Mouse (Mus musculus) lung, adult 18-20 months (tissue): Measurements from ENCODE around the gene Pnp.
"Not testable (repeated sequence)": the region's sequence is repeated elsewhere in the genome, so short reads cannot be mapped to it uniquely, and the experiment has no call there.

Source experiments
- DNase-seq, 2 experiments: peaks; one replicate each; pipeline ENCODE4 v3.0.0; 2022; ENCODE audit warnings: mixed read lengths in 2 of 2

Pnp gene

DNA sequence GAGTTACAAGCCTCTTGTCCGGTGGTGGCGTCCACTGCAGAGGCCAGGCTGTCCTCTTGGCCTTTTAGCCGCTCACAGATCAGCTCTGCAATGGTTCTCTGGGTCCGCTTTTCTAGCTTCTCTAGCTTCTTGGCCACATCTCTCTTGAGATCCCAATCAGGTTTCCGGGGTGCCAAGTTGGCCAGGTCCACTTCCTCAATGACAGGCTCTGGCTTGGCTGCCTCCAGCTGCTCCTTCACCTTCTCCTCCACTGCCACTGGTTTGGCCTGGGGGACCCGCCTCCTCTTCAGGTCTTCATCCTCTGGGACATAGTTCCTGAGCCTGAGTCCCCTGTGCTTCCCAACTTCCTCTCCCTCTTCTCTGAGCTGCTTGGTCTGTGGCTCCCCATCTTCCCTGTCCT lies 47.6 kb downstream of the Pnp start:
- not testable (repeated sequence) for DNase-seq

DNA sequence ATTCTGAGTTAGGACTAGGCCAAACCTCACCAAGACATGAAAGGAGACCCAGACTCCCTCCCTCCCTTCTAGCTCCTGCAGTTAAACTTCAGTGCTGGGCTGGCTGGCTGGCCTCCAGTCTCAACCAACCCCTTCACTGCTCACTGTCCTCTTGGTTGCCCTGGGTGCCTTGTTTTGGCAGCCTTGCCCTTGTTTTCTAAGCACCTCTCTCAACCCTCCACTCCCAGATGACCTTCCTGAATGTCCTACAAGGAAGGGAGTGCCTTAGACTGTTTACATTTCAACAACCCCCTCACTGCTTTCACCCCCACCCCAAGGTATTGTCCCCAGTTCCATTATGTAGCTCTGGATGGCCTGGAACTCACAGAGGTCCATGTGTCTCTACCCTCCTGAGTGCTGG lies 48.7 kb downstream of the Pnp start:
- DNase-seq = no peak

DNA sequence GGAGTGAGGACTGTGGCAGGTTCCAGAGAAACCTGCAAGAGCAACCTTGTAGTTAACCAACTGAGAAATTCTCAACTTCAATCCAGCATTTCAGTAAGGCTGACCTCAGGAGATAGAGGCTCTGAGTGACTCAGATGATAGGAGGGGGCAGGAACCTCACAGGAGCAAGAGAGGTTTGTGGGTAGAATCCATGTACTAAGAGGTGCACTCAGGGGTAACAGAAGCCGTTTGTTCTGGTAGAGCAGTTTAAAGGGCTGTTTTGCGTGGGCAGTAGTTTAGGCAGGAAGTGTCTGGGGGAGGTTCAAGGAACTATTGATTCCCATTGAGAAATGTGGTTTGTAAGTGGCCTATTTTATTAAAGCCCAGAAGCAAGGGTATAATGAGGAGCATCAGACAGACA lies 50.3 kb downstream of the Pnp start:
- DNase-seq = no peak

DNA sequence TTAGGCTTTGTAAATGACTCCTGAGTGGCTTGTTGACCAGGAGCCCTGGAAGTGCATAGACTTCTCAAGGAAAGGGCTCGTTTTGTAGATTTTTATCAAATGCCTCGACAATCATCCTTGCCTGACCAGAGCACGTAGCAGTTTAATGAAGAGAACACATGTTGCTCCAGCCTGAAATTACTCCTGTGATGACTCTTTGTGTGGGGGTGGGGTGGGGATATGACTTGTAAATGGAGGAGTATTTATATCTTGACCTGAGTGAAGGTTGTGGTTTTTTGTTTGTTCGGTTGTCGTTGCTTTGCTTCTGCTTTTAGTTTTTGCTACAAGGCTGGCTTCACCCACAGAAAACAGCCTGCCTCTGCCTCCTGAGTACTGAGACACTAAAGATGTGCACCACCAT lies 51.0 kb downstream of the Pnp start:
- DNase-seq = no peak

DNA sequence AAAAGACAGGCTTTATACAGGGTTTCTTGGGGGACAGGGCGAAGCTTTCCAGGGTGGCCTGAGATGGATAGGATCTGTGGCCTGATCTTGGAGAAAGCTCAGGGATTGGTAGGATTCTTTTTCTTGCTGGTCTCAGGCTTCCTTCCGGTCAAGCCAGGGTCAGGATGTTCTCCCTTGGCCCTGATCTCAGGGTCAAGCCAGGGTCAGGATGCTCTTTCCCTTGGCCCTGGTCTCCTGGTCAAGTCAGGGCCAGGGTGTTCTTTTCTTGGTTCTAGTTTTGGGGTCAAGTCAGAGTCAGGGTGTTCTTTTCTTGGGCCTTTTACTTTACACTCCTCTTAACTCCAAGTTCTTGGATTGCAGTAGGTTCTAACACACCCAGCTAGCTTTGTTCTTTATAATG lies 56.8 kb downstream of the Pnp start:
- DNase-seq = peak; percentile 12 to 33

DNA sequence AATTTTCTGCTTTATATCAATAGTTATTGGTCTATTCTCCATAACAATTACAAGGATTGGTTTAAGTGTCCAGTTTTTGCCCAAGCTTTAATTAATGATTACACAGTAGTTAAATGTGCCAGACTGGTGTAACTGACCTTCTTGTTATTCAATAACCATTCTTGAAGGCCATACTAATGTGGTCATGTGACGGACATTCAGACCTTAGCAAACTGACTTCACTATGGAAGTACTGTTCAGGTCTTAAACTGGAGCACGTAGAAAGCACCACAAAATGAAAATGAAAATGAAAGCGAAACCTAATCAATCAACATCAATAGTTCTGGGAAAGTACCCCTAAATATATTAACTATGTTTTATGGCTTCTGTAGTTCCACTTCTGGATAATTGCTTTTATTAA lies 60.2 kb downstream of the Pnp start:
- DNase-seq = no peak

DNA sequence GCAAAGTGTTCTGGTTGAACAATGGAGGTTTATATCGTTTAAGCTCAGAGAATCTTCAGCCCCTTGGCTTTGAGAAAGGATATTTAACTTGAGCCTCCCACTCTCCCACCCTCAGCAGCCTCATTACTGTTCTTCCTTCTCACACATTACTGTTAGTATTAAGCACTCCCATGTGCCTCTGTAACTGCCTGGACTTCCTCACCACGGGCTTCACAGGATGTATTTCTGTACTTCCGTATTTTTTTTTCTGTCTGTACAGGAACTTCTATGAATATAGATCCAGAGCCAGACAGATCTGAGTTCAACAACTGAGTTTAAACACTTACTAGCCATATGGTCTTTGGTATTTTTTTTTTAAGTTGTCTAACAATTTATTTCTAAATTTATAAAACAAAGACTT lies 66.2 kb downstream of the Pnp start:
- DNase-seq = no peak

DNA sequence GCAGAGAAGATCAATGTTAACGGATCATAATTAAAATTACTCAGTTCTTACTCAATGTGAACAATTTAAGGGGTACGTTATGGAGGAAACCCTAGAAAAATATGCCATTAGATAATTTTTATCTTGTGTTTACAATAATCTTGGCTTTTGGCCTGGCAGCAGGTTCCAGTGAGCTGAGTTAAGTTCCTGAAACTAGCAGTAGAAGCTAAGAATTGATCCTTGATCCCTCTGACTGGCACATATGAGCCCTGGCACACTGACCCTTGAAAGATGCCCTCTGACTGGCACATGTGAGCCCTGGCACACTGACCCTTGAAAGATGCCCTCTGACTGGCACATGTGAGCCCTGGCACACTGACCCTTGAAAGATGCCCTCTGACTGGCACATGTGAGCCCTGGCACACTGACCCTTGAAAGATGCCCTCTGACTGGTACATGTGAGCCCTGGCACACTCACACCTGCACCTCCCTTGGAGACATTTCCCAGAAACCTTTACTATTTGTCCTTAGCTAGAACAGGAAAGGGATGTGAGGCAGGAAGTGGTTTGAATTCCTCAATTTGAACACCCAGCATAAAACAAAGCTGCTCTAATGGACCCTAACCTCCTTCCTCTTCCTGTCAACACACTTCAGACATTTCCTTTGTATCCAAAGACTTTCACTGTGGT lies 67.3 kb downstream of the Pnp start:
- peak in 1 of 2 experiments; percentile 22 for DNase-seq

DNA sequence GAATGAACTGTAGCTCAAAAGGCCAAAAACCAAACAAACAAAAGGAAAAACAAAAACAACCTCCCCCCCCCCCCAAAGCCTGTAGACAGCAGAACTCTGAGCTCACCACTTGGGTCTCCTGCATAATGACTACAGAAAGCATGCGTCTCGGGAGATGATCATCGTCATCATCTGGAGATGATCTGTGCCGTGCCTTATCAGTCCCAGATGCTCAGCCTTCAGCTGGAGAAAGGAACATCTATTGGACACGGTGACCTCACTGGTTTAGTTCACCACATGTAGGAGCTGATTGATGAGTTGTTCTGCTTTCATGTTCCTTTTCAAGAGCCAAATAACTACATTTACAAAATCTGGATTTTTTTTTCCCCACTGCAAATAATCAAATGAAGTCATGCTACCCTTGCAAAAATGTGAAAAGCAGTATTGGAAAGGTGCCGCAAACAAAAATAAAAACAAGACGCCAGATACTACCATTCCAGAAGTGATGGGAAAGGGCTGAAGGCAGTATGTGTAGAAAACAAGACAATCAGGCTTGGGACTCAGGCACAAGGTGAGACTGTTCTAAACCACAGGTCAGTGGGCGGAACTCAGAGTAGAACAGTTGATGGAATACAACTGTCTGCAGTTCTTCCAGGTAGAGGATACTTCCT lies 76.4 kb downstream of the Pnp start, which contains the start of gene Rnase10:
TSS of gene Rnase10 (plus strand) at position 600 of the 650 bp plus-strand sequence.
- no peak for DNase-seq

DNA sequence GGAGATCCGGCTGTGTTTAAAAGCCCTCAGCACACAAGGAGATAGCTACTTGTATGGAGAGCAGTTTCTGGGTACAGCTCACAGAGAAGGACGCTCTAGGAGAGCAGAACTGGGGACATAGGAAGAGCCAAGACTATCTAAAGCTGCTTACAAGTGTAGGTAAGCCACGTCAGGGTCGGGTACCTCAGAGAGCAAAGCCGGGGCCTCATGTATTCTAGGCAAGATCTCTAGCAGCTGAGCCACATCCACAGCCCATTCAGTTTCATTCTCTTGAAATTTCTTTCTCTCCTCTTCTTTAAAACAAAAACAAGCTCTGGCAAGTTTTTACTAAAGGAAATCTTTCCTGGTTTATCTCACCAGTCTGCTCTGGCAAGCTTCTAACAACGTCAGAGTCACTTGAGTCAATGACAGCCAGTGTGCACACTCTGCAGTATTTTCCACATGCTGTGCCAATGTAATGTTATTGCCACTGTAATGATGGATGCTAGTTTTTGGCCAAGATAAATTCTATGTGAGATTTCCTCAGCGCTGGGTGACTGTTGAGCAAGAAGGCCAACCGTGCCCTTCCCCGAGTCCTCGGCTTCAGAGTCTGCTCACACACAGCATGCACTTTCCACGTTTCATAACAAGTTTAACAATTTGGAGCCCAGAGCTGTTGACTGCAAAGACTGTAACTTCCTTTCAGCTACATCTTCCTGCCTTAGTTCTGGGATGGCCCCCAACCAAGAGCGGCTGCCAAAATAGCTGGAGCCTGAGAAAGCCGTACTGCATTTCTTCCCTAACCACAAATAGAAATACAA lies 77.2 kb downstream of the Pnp start:
- DNase-seq = peak; percentile 62 to 70

DNA sequence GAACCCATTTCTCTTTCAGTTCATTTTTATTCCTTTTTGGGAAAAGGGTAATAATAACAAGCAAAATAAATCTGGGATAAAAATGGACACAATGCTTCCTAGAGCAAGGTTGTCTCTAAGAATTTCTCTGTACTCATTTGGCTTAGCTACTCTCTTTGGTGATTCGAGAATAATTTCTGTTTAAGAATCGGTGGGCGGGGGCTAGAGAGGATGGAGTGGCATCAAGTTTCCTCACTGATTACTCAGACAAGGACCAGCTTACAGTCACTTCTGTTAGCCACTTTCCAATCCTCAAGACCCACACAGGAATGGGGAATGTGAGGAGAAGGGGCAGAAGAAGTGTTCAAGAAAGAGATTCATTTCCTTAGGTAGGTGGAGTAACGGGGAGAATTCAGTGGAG lies 77.9 kb downstream of the Pnp start:
- no peak for DNase-seq

DNA sequence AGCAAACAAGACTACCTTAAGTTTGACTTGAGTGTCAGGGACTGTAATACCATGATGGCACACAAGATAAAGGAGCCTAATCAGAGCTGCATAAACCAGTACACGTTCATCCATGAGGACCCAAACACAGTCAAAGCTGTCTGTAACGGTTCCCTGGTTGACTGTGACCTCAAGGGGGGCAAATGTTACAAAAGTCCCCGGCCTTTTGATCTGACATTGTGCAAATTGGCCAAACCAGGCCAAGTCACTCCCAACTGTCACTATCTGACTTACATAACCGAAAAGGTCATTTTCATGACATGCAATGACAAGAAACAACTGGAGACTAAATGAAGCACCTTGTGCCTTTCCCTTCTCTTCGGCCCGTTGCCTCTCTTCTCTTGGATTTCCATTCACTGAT lies 78.7 kb downstream of the Pnp start:
- peak in 1 of 2 experiments; percentile 31 for DNase-seq

DNA sequence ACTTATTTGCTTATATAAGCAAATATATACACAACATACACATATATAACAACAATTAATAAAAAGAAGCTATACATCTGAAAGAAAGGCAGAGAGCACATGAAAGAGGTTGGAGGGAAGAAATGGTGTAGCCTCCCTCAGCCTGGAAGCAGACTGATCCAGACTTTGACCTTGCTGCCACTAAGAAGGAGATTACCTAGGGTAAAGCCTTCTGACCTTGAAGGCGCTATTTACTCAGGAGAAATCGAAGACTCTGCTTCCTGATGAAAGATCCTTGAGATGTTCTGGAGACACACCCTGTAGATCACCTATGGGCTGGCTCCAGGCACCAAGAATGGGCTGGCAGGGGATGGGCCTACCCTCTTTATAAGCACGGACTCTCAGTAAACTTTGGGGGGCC lies 83.8 kb downstream of the Pnp start:
- not testable (repeated sequence) for DNase-seq
